Mouse (Mus musculus) lung, embryonic 16.5 days (tissue): ENCODE results near the gene Zfp956. TPM values are rescaled to one million over a fixed set of nuclear protein-coding genes. Genes with fewer than 3 reads are reported as not detected.
"Not testable (repeated sequence)": the region's sequence is repeated elsewhere in the genome, so short reads cannot be mapped to it uniquely, and the experiment has no call there.

Experiments
- ATAC-seq: fragments of 200-750 bp; cut with Nextera tagmentation; 2 replicates; pipeline ENCODE4 v1.8.0; 2017; ENCODE audit warnings: low read depth, mild to moderate bottlenecking, moderate library complexity
- H3K27ac ChIP-seq: fragments of 300-500 bp; sonication (generic); 2 replicates; pipeline ENCODE4 v1.5.1; 2014; ENCODE audit warnings: mild to moderate bottlenecking, control low read depth, low read length
- H3K27me3 ChIP-seq: fragments of 300-500 bp; sonication (generic); 2 replicates; pipeline ENCODE4 v1.6.1; 2014; ENCODE audit warnings: low read depth, low read length, mixed read lengths; ENCODE audit not compliant: control insufficient read depth, insufficient read depth
- H3K36me3 ChIP-seq: fragments of 300-500 bp; sonication (generic); 2 replicates; pipeline ENCODE4 v1.6.1; 2014; ENCODE audit warnings: low read length; ENCODE audit not compliant: control insufficient read depth, insufficient read depth
- H3K4me1 ChIP-seq: fragments of 300-500 bp; sonication (generic); replicated peaks from 2 replicates; pipeline ENCODE4 v1.6.1; 2014; ENCODE audit warnings: low read length, mixed read lengths; ENCODE audit not compliant: control insufficient read depth, insufficient read depth
- H3K4me2 ChIP-seq: fragments of 300-500 bp; sonication (generic); 2 replicates; pipeline ENCODE4 v1.6.1; 2014; ENCODE audit warnings: low read depth, low read length, control low read depth
- H3K4me3 ChIP-seq: fragments of 300-500 bp; sonication (generic); 2 replicates; pipeline ENCODE4 v1.5.1; 2014; ENCODE audit warnings: mild to moderate bottlenecking, low read length, control low read depth
- H3K9ac ChIP-seq: fragments of 300-500 bp; sonication (generic); 2 replicates; pipeline ENCODE4 v1.6.1; 2014; ENCODE audit warnings: low read length, control low read depth
- H3K9me3 ChIP-seq: fragments of 300-500 bp; sonication (generic); 2 replicates; pipeline ENCODE4 v1.6.1; 2016; ENCODE audit warnings: low read length; ENCODE audit not compliant: control insufficient read depth
- WGBS: fragments of 180-500 bp; shearing (Covaris S2); extraction: QIAGEN DNeasy Blood & Tissue Kit; methylation state at CpG from one replicate; pipeline ENCODE4 v1.1.7; 2014; 5-methylcytosine and 5-hydroxymethylcytosine counted together
- polyA plus RNA-seq: library from polyadenylated mRNA; unstranded; fragments of >200 nt; fragmentation: Nextera tagmentation; extraction: Ambion mirVana; gene quantifications from 2 replicates; pipeline ENCODE4 v1.2.1, GENCODE M21; 2015

Gene Zfp956
- polyA plus RNA-seq, 1 experiment from 2014 or later, result 9.2 TPM

- Histone ChIP-seq H3K4me2 (no peak overlapping the region), H3K27ac (no peak overlapping the region), H3K9me3 (no peaks in the 10 kb centered on the region), H3K4me3 (no peak overlapping the region), H3K36me3 (peaks cover 6% of the 10 kb centered on the region; the same call in 1 of the 2 replicates), H3K27me3 (no peaks in the 10 kb centered on the region), H3K9ac (no peak overlapping the region), H3K4me1 (peaks cover 6% of the 10 kb centered on the region)
- no peak for ATAC-seq
Observed at GRCm38 (mm10) chr6:47957816-47958215, 4.6 kb downstream of the Zfp956 start.

DNA sequence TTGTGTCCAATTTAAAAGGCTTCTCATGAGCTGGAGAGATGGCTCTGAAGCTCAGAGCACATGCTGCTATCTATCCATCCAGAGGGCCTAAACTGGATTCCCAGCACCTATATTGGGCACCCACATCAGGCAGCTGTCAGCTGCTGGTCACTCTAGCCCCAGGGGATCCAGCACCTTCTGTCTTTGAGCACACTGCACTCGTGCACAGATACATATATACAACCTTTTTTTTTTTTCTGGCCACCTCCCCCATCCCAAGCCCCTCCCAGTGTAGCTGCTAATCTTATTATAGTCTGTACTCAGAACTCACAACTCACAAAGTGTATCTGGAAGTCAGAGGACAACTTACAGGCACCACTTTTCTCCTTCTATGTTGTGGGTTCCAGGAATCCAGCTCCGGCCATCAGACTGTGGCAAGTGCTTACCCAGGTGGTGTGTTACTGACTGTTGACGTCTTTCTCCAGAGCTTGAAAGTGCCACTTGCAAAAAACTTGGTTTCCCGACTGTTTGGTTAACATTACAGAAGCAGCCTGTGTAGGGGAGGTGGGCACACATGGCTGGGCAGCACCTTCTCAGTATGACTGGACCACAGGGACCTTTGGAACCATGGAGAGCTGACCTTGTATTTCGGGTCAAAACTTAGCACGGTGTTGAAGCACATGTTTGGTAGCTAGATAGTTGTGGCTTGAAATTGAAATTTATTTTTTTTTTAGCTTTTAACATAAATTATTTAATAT is 7.7 kb downstream of the Zfp956 start:
- ATAC-seq, result no peak
- H3K9ac ChIP-seq, result no peak overlapping the region

DNA sequence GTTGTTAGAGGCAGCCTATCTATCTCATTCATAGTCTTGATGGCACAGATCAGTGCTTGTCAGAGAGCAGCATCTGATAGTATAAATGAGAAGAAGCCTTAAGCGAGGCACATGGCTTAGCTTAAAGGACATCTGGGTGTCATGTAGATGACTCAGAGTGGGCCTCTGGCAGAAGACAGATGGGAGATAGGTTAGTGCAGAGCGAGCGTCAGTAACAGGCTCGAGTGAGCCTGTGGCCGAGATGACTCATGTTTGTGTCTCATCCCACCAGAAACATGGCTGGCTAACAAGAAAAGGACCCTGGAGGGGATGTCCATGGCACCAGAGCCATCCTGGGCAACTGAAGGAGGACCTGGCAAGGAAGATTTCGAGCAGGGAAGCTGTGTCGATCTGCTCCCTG is 9.9 kb downstream of the Zfp956 start:
- WGBS, result 67% methylated on average over 7 of the region's 7 CpGs
- Histone ChIP-seq H3K4me1 (no peaks in the 10 kb centered on the region), H3K4me3 (no peak overlapping the region), H3K27ac (no peak overlapping the region), H3K36me3 (peaks cover 26% of the 10 kb centered on the region), H3K27me3 (no peaks in the 10 kb centered on the region), H3K9me3 (no peaks in the 10 kb centered on the region), H3K9ac (no peak overlapping the region), H3K4me2 (no peak overlapping the region)
- no peak for ATAC-seq

More for the DNA sequence above, 7.7 kb downstream of the Zfp956 start:
- no peak overlapping the region for H3K27ac ChIP-seq
- H3K4me3 ChIP-seq, result no peak overlapping the region
- WGBS, result 81% methylated on average over 6 of the region's 6 CpGs
- no peaks in the 10 kb centered on the region for H3K4me1 ChIP-seq
- H3K4me2 ChIP-seq, result no peak overlapping the region
- H3K36me3 ChIP-seq, result peaks cover 24% of the 10 kb centered on the region
- H3K9me3 ChIP-seq, result no peaks in the 10 kb centered on the region
- H3K27me3 ChIP-seq, result no peaks in the 10 kb centered on the region

DNA sequence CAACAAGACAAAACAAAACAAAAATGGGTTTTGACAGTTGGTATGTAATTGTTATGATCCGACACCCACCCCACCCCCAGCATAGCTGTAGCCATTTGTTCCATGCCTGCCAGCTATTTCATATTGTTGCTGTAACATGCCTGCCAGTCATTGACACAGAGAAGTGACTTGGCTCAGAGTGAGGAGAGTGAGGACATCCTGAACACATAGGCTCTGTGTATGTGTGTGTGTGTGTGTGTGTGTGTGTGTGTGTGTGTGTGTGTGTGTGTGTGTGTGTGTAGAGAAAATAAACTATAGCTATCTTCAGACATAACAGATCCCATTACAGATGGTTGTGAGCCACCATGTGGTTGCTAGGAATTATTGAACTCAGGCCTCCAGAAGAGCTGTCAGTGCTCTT is 15.0 kb downstream of the Zfp956 start:
- H3K27me3 ChIP-seq, H3K4me3 ChIP-seq, H3K27ac ChIP-seq, H3K9me3 ChIP-seq, H3K4me2 ChIP-seq, H3K4me1 ChIP-seq, H3K9ac ChIP-seq: not testable (repeated sequence)
- peak; percentile 41; the same call in 1 of the 2 replicates for ATAC-seq
- 63% methylated on average over 1 of the region's 1 CpGs for WGBS
- H3K36me3 ChIP-seq, result peaks cover 17% of the 10 kb centered on the region

DNA sequence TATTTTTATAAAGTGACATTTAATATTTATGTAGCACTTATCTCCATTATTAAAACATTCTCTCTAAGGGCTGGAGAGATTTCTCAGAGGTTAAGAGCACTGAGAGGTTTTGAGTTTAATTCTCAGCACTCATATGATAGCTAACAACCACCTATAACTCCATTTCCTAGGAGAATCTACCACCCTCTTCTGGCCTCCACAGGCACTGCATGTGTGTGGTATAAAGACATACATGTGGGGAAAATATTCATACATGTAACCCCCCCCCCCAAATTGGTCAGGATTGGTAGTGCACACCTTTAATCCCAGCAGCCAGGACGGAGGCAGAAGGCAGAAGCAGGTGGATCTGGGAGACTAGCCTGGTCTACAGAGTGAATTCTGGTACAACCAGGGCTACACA is 21.4 kb downstream of the Zfp956 start:
- H3K36me3 ChIP-seq, result no peaks in the 10 kb centered on the region

DNA sequence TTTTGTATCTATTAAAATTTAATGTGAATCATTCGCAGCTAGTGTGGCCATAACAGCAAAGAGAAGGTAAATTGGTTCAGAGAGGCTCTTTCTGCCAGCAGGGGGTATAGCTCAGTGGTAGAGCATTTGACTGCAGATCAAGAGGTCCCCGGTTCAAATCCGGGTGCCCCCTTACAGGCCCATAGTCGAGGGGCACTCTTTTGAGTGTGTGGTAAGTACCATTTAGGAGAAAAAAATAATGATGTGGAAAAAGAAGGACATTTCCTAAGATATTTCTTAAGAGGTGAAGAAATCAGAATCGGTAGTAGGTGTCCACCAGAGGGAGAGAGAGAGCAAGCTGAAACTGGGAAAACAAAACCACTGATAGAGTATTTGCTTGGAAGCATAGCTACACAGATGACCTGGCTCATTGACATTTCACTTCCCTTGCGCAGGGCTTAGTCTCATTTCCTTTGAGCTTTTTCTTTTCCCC is 25.7 kb downstream of the Zfp956 start:
- no peaks in the 10 kb centered on the region for H3K27me3 ChIP-seq
- H3K9ac ChIP-seq, result no peak overlapping the region
- H3K36me3 ChIP-seq, result no peaks in the 10 kb centered on the region
- peak; percentile 92 for ATAC-seq
- H3K4me1 ChIP-seq, result no peaks in the 10 kb centered on the region
- no peak overlapping the region for H3K27ac ChIP-seq
- H3K9me3 ChIP-seq, result no peaks in the 10 kb centered on the region
- no peak overlapping the region for H3K4me2 ChIP-seq
- no peak overlapping the region for H3K4me3 ChIP-seq
- WGBS, result 8% methylated on average over 6 of the region's 6 CpGs

More for the DNA sequence above, 21.4 kb downstream of the Zfp956 start:
- Histone ChIP-seq H3K4me3 (no peak overlapping the region), H3K4me2 (no peak overlapping the region), H3K27me3 (no peaks in the 10 kb centered on the region), H3K9me3 (no peaks in the 10 kb centered on the region), H3K4me1 (no peaks in the 10 kb centered on the region), H3K27ac (no peak overlapping the region), H3K9ac (no peak overlapping the region)
- no peak for ATAC-seq
- WGBS, result 77% methylated on average over 1 of the region's 1 CpGs

DNA sequence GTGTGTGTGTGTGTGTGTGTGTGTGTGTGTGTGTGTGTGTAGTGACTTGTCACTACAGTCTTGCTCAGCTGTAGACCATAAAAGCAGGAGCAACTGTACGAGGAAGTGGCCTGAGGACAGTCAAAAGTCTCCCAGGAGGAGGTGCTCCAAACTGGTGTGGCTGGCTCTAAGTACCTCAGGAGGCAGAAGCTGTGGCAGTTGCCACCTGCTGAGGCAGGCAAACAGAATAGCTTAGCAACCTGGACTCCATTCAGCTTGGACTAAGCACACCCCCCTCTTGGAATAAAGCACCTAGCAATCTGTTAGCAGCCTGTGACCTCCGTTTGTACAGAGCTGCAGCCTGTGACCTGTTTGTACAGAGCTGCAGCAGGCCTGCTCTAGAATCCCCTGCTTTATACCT is 30.7 kb downstream of the Zfp956 start:
- no peaks in the 10 kb centered on the region for H3K36me3 ChIP-seq
- no peak overlapping the region for H3K4me2 ChIP-seq
- no peak overlapping the region for H3K9ac ChIP-seq
- H3K4me1 ChIP-seq, result no peaks in the 10 kb centered on the region
- no peaks in the 10 kb centered on the region for H3K9me3 ChIP-seq
- H3K27ac ChIP-seq, result no peak overlapping the region
- 20% methylated on average over 2 of the region's 2 CpGs for WGBS
- H3K4me3 ChIP-seq, result no peak overlapping the region
- H3K27me3 ChIP-seq, result no peaks in the 10 kb centered on the region
- ATAC-seq, result 0 out of 2 replicates have a peak, but pooled peaks have one; percentile 38

GRCm38 (mm10) chr6:47995661-47996060 is 42.5 kb downstream of the Zfp956 start:
- no peaks in the 10 kb centered on the region for H3K4me1 ChIP-seq
- H3K27me3 ChIP-seq, result no peaks in the 10 kb centered on the region
- no peaks in the 10 kb centered on the region for H3K9me3 ChIP-seq
- peak; percentile 56 for ATAC-seq
- no peak overlapping the region for H3K4me2 ChIP-seq
- no peak overlapping the region for H3K9ac ChIP-seq
- no peaks in the 10 kb centered on the region for H3K36me3 ChIP-seq
- WGBS, result 59% methylated on average over 9 of the region's 9 CpGs
- no peak overlapping the region for H3K4me3 ChIP-seq
- H3K27ac ChIP-seq, result no peak overlapping the region

GRCm38 (mm10) chr6:48010727-48011126 is 57.5 kb downstream of the Zfp956 start:
- Histone ChIP-seq H3K4me2 (peak overlapping the region; percentile 4; the same call in 1 of the 2 replicates), H3K36me3 (no peaks in the 10 kb centered on the region), H3K4me1 (peaks cover 3% of the 10 kb centered on the region), H3K9me3 (no peaks in the 10 kb centered on the region), H3K9ac (no peak overlapping the region), H3K27me3 (no peaks in the 10 kb centered on the region; the same call in 1 of the 2 replicates), H3K4me3 (no peak overlapping the region), H3K27ac (no peak overlapping the region)
- ATAC-seq, result peak; percentile 92
- 15% methylated on average over 8 of the region's 8 CpGs for WGBS
